Mouse (Mus musculus): ENCODE data around the gene Haus3. TPM values are rescaled to one million over a fixed set of nuclear protein-coding genes. Genes with fewer than 3 reads are reported as not detected.

The Haus3 gene
- polyA plus RNA-seq (2014; fragmentation: Illumina TruSeq; extraction: RNeasy Lipid Tissue Mini Kit (QIAGEN cat#74804); ENCODE audit: low replicate concordance): 42.7 TPM

GRCm38 (mm10) chr5:34168950-34169891, at the start of gene Haus3, which contains the start of gene Poln:
TSS of gene Haus3 (minus strand) at chr5:34169527.
TSS of gene Poln (minus strand) at chr5:34169448.

DNA sequence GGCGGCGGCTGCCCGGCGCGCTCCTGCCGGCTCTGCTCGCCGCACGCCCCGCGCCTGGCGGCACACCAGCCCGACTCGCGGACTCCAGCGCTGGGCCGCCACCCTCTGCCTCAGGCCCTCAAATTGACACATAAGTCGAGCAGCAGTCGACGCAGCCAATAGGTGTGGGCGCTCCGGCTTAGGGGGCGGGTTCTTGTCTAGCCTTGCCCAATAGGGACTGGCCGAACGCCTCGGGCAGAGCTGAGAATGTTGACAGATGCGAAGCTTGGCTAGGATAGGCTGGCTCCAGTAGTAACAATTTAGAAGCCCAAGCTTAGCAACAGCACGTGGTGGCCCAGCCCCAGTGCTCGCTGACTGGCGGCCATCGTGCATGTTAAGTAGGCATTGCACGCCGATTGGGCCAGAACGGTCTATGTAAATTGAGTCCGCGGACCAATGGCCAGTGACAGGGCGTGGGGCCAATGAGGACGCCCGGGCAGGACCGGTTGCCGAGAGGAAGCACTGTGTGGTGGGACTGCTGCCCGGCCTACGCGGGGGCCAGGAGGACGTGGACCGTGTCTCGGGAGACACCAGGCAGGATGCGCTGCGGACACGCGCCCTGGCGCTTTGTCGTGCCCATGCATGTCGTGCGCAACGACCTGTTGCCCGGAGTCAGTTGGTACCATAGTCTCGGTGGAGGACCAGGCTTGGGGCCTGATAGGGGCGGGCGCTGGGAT, 18.4 kb upstream of the Haus3 start, which contains the start of gene Mxd4:
TSS of gene Mxd4 (minus strand) at position 120 of the 716 bp plus-strand sequence.

Other genes with a start within 250 kb of the Haus3 start
- 3.1 TPM for gene Nelfa, start 233.1 kb downstream of the Haus3 start, polyA plus RNA-seq (2014; fragmentation: Illumina TruSeq; extraction: RNeasy Lipid Tissue Mini Kit (QIAGEN cat#74804); ENCODE audit: low replicate concordance)
- not detected for gene Gm1673, start 186.1 kb downstream of the Haus3 start, polyA plus RNA-seq (2014; fragmentation: Illumina TruSeq; extraction: RNeasy Lipid Tissue Mini Kit (QIAGEN cat#74804); ENCODE audit: low replicate concordance)
- gene Nat8l, start 173.5 kb downstream of the Haus3 start, polyA plus RNA-seq (2014; fragmentation: Illumina TruSeq; extraction: RNeasy Lipid Tissue Mini Kit (QIAGEN cat#74804); ENCODE audit: low replicate concordance): 0.07 TPM
- gene Poln, start 79 bp downstream of the Haus3 start, polyA plus RNA-seq (2014; fragmentation: Illumina TruSeq; extraction: RNeasy Lipid Tissue Mini Kit (QIAGEN cat#74804); ENCODE audit: low replicate concordance): not detected
- 5.5 TPM for gene Mxd4, start 18.2 kb upstream of the Haus3 start, polyA plus RNA-seq (2014; fragmentation: Illumina TruSeq; extraction: RNeasy Lipid Tissue Mini Kit (QIAGEN cat#74804); ENCODE audit: low replicate concordance)
- gene Zfyve28, start 118.9 kb upstream of the Haus3 start, polyA plus RNA-seq (2014; fragmentation: Illumina TruSeq; extraction: RNeasy Lipid Tissue Mini Kit (QIAGEN cat#74804); ENCODE audit: low replicate concordance): not detected
- not detected for gene Cfap99, start 119.1 kb upstream of the Haus3 start, polyA plus RNA-seq (2014; fragmentation: Illumina TruSeq; extraction: RNeasy Lipid Tissue Mini Kit (QIAGEN cat#74804); ENCODE audit: low replicate concordance)
- 65.3 TPM for gene Rnf4, start 166.8 kb upstream of the Haus3 start, polyA plus RNA-seq (2014; fragmentation: Illumina TruSeq; extraction: RNeasy Lipid Tissue Mini Kit (QIAGEN cat#74804); ENCODE audit: low replicate concordance)
- 16.2 TPM for gene Fam193a, start 200.4 kb upstream of the Haus3 start, polyA plus RNA-seq (2014; fragmentation: Illumina TruSeq; extraction: RNeasy Lipid Tissue Mini Kit (QIAGEN cat#74804); ENCODE audit: low replicate concordance)